Comparison of ENCODE assay signal across 19 mouse cellular contexts in genomic region chr4:137648230-137648629, GRCm38 (mm10). TPM values are rescaled to one million over a fixed set of nuclear protein-coding genes. Genes with fewer than 3 reads are reported as not detected.
DNase-seq lines count a peak whose midpoint lies in the region; ATAC-seq and TF ChIP-seq lines count a peak whose summit lies in the region.
"Had no signal": no experiment of that assay in that cellular context is flagged by ENCODE, and none has a peak within 500 bp of the region (broad histone marks: within the 10 kb centered on the region; RNA-seq: fewer than 3 reads in every experiment).

No protein-coding gene starts in this region.

- peak overlapping the region; percentile 19; the same call in 1 of the 2 replicates for H3K27ac ChIP-seq in layer of hippocampus, adult 2 months
- peak overlapping the region; percentile 41 for H3K27ac ChIP-seq in embryonic facial prominence, embryonic 15.5 days (replicated peaks)
- no peak overlapping the region for H3K27ac ChIP-seq in midbrain, embryonic 14.5 days (replicated peaks; ENCODE audit: low read depth, low read length)
- H3K27ac ChIP-seq: forebrain, embryonic 15.5 days; heart, embryonic 13.5 days; hindbrain, embryonic 12.5 days had no signal

- H3K27me3 ChIP-seq in embryonic facial prominence, embryonic 15.5 days: no peaks in the 10 kb centered on the region
- no peaks in the 10 kb centered on the region for H3K27me3 ChIP-seq in midbrain, embryonic 14.5 days (ENCODE audit: control insufficient read depth, insufficient read depth, low read length)
- H3K27me3 ChIP-seq: forebrain, embryonic 15.5 days; heart, embryonic 13.5 days; hindbrain, embryonic 12.5 days had no signal

- TF ChIP-seq CTCF in layer of hippocampus, adult 2 months (conservative IDR thresholded peaks at IDR 0.05): no peak

- no peaks in the 10 kb centered on the region for H3K4me1 ChIP-seq in embryonic facial prominence, embryonic 15.5 days
- H3K4me1 ChIP-seq in midbrain, embryonic 14.5 days (ENCODE audit: control insufficient read depth, insufficient read depth, low read length): no peaks in the 10 kb centered on the region
- H3K4me1 ChIP-seq: forebrain, embryonic 15.5 days; heart, embryonic 13.5 days; hindbrain, embryonic 12.5 days had no signal

- no peak overlapping the region for H3K4me2 ChIP-seq in embryonic facial prominence, embryonic 15.5 days (replicated peaks)
- no peak overlapping the region for H3K4me2 ChIP-seq in midbrain, embryonic 14.5 days (ENCODE audit: low read length)
- H3K4me2 ChIP-seq: forebrain, embryonic 15.5 days; heart, embryonic 13.5 days; hindbrain, embryonic 12.5 days had no signal

- ATAC-seq in CD4-positive, CD25-positive, alpha-beta regulatory T cell, adult 4 months: no peak
- ATAC-seq in activated CD4-positive, CD25-positive, alpha-beta regulatory T cell, adult 4 months: peak; percentile 19
- no peak for ATAC-seq in embryonic facial prominence, embryonic 15.5 days (ENCODE audit: insufficient number of reproducible peaks, low FRiP score, low TSS enrichment, low read depth)
- no peak for ATAC-seq in midbrain, embryonic 14.5 days (ENCODE audit: low FRiP score, low TSS enrichment)
- ATAC-seq: forebrain, embryonic 15.5 days; hindbrain, embryonic 16.5 days; inflammation-experienced regulatory T-cells, adult 6 months had no signal

- no peak overlapping the region for H3K9ac ChIP-seq in embryonic facial prominence, embryonic 15.5 days
- H3K9ac ChIP-seq in midbrain, embryonic 14.5 days (replicated peaks; ENCODE audit: low read length): no peak overlapping the region
- H3K9ac ChIP-seq: forebrain, embryonic 15.5 days; heart, embryonic 13.5 days; hindbrain, embryonic 12.5 days had no signal

- H3K4me3 ChIP-seq in layer of hippocampus, adult 2 months: no peak overlapping the region
- no peak overlapping the region for H3K4me3 ChIP-seq in embryonic facial prominence, embryonic 15.5 days (replicated peaks)
- no peak overlapping the region for H3K4me3 ChIP-seq in midbrain, embryonic 14.5 days (replicated peaks; ENCODE audit: low read depth, low read length)
- H3K4me3 ChIP-seq: forebrain, embryonic 15.5 days; heart, embryonic 13.5 days; hindbrain, embryonic 12.5 days had no signal

- 69% methylated on average over 9 of the region's 9 CpGs for WGBS in embryonic facial prominence, embryonic 15.5 days
- 92% methylated on average over 9 of the region's 9 CpGs for WGBS in midbrain, embryonic 14.5 days

- H3K36me3 ChIP-seq in embryonic facial prominence, embryonic 15.5 days: peaks cover 90% of the 10 kb centered on the region
- peaks cover 93% of the 10 kb centered on the region for H3K36me3 ChIP-seq in midbrain, embryonic 14.5 days (ENCODE audit: control insufficient read depth, insufficient read depth, low read length)

- peak; percentile 19 for DNase-seq in CD4-positive, CD25-positive, alpha-beta regulatory T cell, adult 2 months (ENCODE audit: low read depth, low spot score)
- DNase-seq in layer of hippocampus, adult 2 months (ENCODE audit: low spot score in 2 of 2): no peak
- DNase-seq in layer of hippocampus, postnatal 14 days (ENCODE audit: low spot score in 2 of 2): no peak
- DNase-seq in midbrain, embryonic 14.5 days: no peak
- DNase-seq in heart, adult 18-20 months: no peak
- DNase-seq: adrenal gland, postnatal 14 days; cerebellum, adult 2 months; cerebellum, postnatal 10 days; gastrocnemius, postnatal 14 days; heart, postnatal 4 days; kidney, adult 11 months had no signal

- H3K9me3 ChIP-seq in embryonic facial prominence, embryonic 15.5 days (replicated peaks): no peaks in the 10 kb centered on the region
- no peaks in the 10 kb centered on the region for H3K9me3 ChIP-seq in midbrain, embryonic 14.5 days (ENCODE audit: control insufficient read depth, low read length)
- H3K9me3 ChIP-seq: forebrain, embryonic 15.5 days; heart, embryonic 13.5 days; hindbrain, embryonic 12.5 days had no signal

RNA-seq across cellular contexts. Expression of gene Rap1gap, which starts 16.3 kb away (rescaled TPM):
- polyA plus RNA-seq in CD4-positive, CD25-positive, alpha-beta regulatory T cell, adult 4 months (2017; shearing (Covaris generic)): 1 to 10 TPM in 1 of 2 experiments, not detected in 1; 1.4 TPM
- total RNA-seq in layer of hippocampus, adult 2 months (2021): 100 to 1,000 TPM; 281 to 291 TPM
- total RNA-seq in layer of hippocampus, postnatal 14 days (2021): 100 to 1,000 TPM; 242 to 257 TPM
- polyA plus RNA-seq in activated CD4-positive, CD25-positive, alpha-beta regulatory T cell, adult 4 months (2017; shearing (Covaris generic)): under 1 TPM in 1 of 2 experiments, not detected in 1; 0.53 TPM
- 16.4 and 19.9 TPM in 2 replicates for polyA plus RNA-seq in embryonic facial prominence, embryonic 15.5 days (2015; fragmentation: Nextera tagmentation; extraction: Ambion mirVana)
- polyA plus RNA-seq in midbrain, embryonic 14.5 days (2014; fragmentation: Nextera tagmentation; extraction: Ambion mirVana): 57.7 and 60.8 TPM in 2 replicates
- 10 to 100 TPM; 14.2 to 14.8 TPM for total RNA-seq in heart, adult 18-20 months (2021)

RNA-seq across cellular contexts. Expression of gene Usp48, which starts 54.7 kb away (rescaled TPM):
- polyA plus RNA-seq in CD4-positive, CD25-positive, alpha-beta regulatory T cell, adult 4 months (2017; shearing (Covaris generic)): 10 to 100 TPM; 41.9 to 62.2 TPM
- 100 to 1,000 TPM; 142 to 160 TPM for total RNA-seq in layer of hippocampus, adult 2 months (2021)
- total RNA-seq in layer of hippocampus, postnatal 14 days (2021): 100 to 1,000 TPM; 116 to 131 TPM
- 10 to 100 TPM; 53.5 to 55.4 TPM for polyA plus RNA-seq in activated CD4-positive, CD25-positive, alpha-beta regulatory T cell, adult 4 months (2017; shearing (Covaris generic))
- 70.6 and 71.4 TPM in 2 replicates for polyA plus RNA-seq in embryonic facial prominence, embryonic 15.5 days (2015; fragmentation: Nextera tagmentation; extraction: Ambion mirVana)
- 66.5 and 76.8 TPM in 2 replicates for polyA plus RNA-seq in midbrain, embryonic 14.5 days (2014; fragmentation: Nextera tagmentation; extraction: Ambion mirVana)
- total RNA-seq in heart, adult 18-20 months (2021): 10 to 100 TPM; 25.4 to 35.2 TPM
